Mouse (Mus musculus): Measurements from ENCODE around the gene Dnajc11.

Gene Dnajc11

GRCm38 (mm10) chr4:151932576-151933504, 651 bp upstream of the Dnajc11 start:
- DNase-seq (ENCODE audit: low spot score in 2 of 2) = peak; percentile 30 to 32

GRCm38 (mm10) chr4:151934215-151934572, 703 bp downstream of the Dnajc11 start:
- no peak for DNase-seq (ENCODE audit: low spot score in 2 of 2)

GRCm38 (mm10) chr4:151937441-151937840, 4.0 kb downstream of the Dnajc11 start:
- DNase-seq (ENCODE audit: low spot score in 2 of 2) = no peak

- DNase-seq (ENCODE audit: low spot score in 2 of 2) = no peak
Measured at GRCm38 (mm10) chr4:151938089-151938488, 4.6 kb downstream of the Dnajc11 start.

- no peak for DNase-seq (ENCODE audit: low spot score in 2 of 2)
Measured at GRCm38 (mm10) chr4:151946211-151946610, 12.7 kb downstream of the Dnajc11 start.

GRCm38 (mm10) chr4:151948497-151949471, 15.3 kb downstream of the Dnajc11 start:
- no peak for DNase-seq (ENCODE audit: low spot score in 2 of 2)

- no peak for DNase-seq (ENCODE audit: low spot score in 2 of 2)
Measured at GRCm38 (mm10) chr4:151953209-151953608, 19.7 kb downstream of the Dnajc11 start.

GRCm38 (mm10) chr4:151955791-151956190, 22.3 kb downstream of the Dnajc11 start:
- DNase-seq (ENCODE audit: low spot score in 2 of 2) = no peak

GRCm38 (mm10) chr4:151957584-151958315, 24.3 kb downstream of the Dnajc11 start:
- no peak for DNase-seq (ENCODE audit: low spot score in 2 of 2)

GRCm38 (mm10) chr4:151959849-151960512, 26.5 kb downstream of the Dnajc11 start:
- no peak for DNase-seq (ENCODE audit: low spot score in 2 of 2)

- DNase-seq (ENCODE audit: low spot score in 2 of 2) = no peak
Measured at GRCm38 (mm10) chr4:151960513-151960854, 27.0 kb downstream of the Dnajc11 start.

GRCm38 (mm10) chr4:151962817-151963216, 29.3 kb downstream of the Dnajc11 start:
- no peak for DNase-seq (ENCODE audit: low spot score in 2 of 2)

- DNase-seq (ENCODE audit: low spot score in 2 of 2) = no peak
Measured at GRCm38 (mm10) chr4:151968204-151968921, 34.9 kb downstream of the Dnajc11 start.

- peak in 1 of 2 experiments; percentile 48 for DNase-seq (ENCODE audit: low spot score in 2 of 2)
Measured at GRCm38 (mm10) chr4:151972221-151972967, 38.9 kb downstream of the Dnajc11 start.

- peak in 1 of 2 experiments; percentile 53 for DNase-seq (ENCODE audit: low spot score in 2 of 2)
Measured at GRCm38 (mm10) chr4:151975441-151975840, 42.0 kb downstream of the Dnajc11 start.

- peak; percentile 64 to 88 for DNase-seq (ENCODE audit: low spot score in 2 of 2)
Measured at GRCm38 (mm10) chr4:151977748-151978147, 44.3 kb downstream of the Dnajc11 start.

- peak in 1 of 2 experiments; percentile 22 for DNase-seq (ENCODE audit: low spot score in 2 of 2)
Measured at GRCm38 (mm10) chr4:151980699-151981098, 47.2 kb downstream of the Dnajc11 start.

- DNase-seq (ENCODE audit: low spot score in 2 of 2) = peak; percentile 43 to 71
Measured at GRCm38 (mm10) chr4:151981363-151981762, 47.9 kb downstream of the Dnajc11 start.

GRCm38 (mm10) chr4:151983043-151983442, 49.6 kb downstream of the Dnajc11 start:
- no peak for DNase-seq (ENCODE audit: low spot score in 2 of 2)

GRCm38 (mm10) chr4:151983560-151983959, 50.1 kb downstream of the Dnajc11 start:
- DNase-seq (ENCODE audit: low spot score in 2 of 2) = no peak
